Mouse (Mus musculus) adrenal gland, postnatal 25 days (tissue): ENCODE measurements at regions not wholly inside any gene's neighbourhood (a gene's known extent, or its start where the extent isn't known, plus 50 kb on each side); places are given as distances from the start of the nearest gene placed in this dataset.

Experiments
- DNase-seq: peaks from one replicate; pipeline ENCODE4 v3.0.0; 2021; ENCODE audit warnings: mixed read lengths

- no peak for DNase-seq
These were observed 53.4 kb downstream of the Gm47996 start for GRCm38 (mm10) chr1:151263372-151263771.

- no peak for DNase-seq
These were observed 53.9 kb downstream of the Gm47996 start for GRCm38 (mm10) chr1:151263830-151264229.

- DNase-seq: no peak
These were observed 54.9 kb downstream of the Gm47996 start for GRCm38 (mm10) chr1:151264789-151265188.

DNA sequence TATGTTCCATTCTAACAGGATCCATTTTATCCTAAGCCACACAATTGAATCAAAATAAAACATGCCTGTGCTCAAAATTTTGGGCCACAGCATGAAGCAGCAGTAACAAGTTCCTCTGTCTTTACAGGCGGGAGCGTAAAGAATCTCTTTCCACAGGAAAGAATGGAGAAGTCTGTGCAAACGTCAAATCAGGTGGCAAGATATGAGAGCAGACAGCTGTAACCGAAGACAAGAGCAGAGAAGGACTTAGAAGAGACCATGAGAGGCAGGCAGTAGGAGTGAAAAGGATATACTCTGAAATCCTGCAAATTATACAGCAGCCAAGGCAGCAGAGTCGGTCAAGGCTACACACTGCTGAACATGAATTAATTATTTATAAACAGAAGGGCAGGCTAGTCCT, 55.7 kb downstream of the Gm47996 start:
- no peak for DNase-seq

DNA sequence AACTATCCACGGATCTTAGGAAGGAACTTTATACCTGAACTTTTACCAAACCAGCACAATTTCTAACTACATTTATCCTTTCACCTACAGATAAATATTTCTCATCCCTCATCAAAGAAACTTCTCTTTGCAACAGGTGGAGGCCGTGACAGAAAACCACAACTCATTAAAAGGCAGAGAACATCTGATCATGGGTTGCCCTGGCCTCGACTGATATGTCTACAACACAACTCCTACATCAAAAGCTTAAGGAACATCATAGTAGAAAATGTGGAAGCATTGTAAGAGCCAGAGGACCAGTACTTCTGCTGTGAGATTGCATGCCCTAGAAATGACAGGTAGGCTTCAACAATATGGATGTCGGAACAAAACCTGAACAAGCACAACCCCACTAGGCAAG, 56.8 kb downstream of the Gm47996 start:
- DNase-seq: no peak

DNA sequence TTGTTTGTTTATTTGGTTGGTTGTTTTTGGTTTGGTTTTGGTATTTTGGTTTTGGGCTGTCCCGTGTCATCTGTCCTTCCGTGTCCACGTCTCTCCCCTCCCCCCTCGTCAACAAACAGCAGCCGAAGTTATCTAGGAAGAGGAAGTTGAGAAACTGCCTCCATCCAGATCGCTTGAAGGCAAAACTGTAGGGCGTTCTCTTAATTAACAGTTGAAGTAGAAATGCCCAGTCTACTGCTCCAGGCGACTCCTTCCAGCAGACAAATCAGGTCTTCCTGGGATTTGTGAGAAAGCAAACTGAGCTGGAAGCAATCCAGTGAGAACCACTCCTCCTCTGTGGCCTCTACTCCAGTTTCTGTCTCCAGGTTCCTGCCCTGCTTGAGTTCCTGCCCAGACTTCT, 60.8 kb downstream of the Gm47996 start:
- no peak for DNase-seq

DNA sequence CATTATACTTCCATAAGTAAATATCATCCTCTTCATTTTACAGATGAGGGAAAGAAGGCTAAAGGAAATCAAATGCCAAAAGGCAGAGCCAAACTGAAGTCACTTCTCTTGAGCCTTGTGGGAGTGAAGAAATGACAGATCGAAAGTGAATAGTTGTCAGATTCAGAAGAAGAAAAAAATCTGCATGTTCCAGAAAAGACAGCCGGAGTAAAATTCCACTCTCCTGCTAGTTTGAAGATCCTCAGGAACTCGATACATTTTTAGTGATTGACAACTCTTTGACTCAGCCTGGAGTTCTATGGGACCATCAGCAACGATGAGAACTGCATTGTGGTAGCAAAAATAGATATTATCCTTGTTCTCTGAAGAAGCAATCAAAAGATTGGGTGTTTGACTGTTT, 64.4 kb downstream of the Gm47996 start:
- no peak for DNase-seq

GRCm38 (mm10) chr1:151275581-151275980, 65.7 kb downstream of the Gm47996 start:
- no peak for DNase-seq

- DNase-seq: no peak
These were observed 64.3 kb upstream of the Ivns1abp start for GRCm38 (mm10) chr1:151279955-151280354.

GRCm38 (mm10) chr1:151285045-151285444, 59.2 kb upstream of the Ivns1abp start:
- no peak for DNase-seq

DNA sequence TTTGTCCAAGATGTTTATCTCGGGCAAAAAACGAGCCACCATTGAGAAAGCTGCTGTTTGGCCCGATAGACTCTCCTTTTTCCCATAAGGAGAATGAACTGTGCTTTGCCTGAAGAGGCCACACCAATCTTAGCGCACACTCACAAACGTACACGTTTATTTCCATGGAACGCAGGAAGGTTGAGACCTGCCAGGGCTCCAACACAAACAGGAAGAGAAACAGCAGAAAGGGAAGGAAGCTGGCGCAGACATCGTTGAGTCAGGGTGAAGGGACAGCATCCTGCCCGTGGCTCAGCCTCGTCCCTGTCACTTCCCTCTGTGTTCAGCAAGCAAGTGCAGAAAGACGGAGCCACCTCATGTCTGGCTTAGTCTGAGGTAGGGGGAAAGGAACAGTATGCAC, 56.8 kb upstream of the Ivns1abp start:
- DNase-seq: peak; percentile 14

DNA sequence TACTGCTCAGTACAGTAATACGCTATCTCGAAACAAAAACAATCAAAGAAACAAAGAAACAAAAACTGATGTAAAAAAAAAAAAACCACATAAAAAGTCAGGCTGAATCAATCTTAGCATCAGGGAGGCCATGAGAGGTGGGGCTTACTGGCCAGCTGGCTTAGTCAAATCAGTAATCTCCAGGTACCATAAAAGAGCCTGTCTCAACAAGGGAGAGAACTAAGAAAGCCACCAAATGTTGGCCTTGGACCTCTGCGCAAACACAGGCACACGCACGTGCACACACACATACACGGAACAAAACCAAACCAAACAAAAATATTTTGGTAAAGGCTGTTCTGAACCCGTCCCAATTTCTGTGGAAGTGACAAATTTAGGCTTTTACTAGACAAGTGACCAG, 55.2 kb upstream of the Ivns1abp start:
- no peak for DNase-seq

GRCm38 (mm10) chr1:151289493-151290258, 54.6 kb upstream of the Ivns1abp start:
- no peak for DNase-seq

DNA sequence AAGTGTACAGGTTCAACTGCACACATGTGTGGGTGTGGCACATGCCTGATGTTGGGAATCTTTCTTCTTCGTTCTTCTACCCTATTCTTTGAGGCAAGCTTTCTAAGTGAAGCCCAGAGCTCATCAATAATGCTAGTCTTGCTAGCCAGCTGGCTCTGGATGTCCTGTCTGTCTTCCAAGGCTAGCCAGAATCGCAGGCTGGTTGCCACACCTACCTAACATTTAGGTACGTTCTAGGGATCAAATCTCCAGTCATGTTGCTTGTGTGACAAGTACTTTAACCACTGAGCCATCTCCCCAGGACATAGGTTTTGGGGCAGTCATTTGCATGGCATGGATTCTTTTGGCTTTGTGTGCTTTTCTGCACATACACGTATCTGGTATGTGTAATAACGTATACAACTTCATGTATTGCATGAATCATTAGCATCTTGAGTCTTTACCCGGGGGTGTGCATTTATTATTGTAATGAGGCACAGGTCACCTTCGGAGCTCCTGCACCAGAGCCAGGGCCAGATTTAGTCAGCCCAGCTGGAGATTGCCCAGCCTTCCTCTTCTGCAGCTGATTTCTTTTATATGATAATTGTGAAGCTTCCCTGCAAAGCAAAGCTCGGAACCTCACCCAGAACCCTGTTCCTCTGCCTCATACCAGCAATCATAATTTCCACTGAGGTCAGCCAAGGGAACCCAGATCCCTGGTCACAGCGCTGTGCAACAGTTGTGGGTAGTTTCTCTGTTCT, 50.8 kb upstream of the Ivns1abp start:
- no peak for DNase-seq
